Mouse (Mus musculus) lung, postnatal 0 days (tissue): ENCODE measurements at regions not wholly inside any gene's neighbourhood (a gene's known extent, or its start where the extent isn't known, plus 50 kb on each side); places are given as distances from the start of the nearest gene placed in this dataset.

Experiments used
- CTCF ChIP-seq: IDR thresholded peaks from 2 replicates; pipeline ENCODE4 v1.5.1; 2016; ENCODE audit warnings: antibody characterized with exemption, mild to moderate bottlenecking
- EP300 ChIP-seq: IDR thresholded peaks from 2 replicates; pipeline ENCODE4 v1.6.1; 2016; ENCODE audit warnings: antibody characterized with exemption, mild to moderate bottlenecking, control low read depth

- no peak for TF ChIP-seq CTCF
- TF ChIP-seq EP300: no peak
Observed at GRCm38 (mm10) chr15:52565449-52565851, 1319.3 kb upstream of the Gm7489 start.
